Mouse (Mus musculus): Measurements from ENCODE around the gene Col6a6.
"Not testable (repeated sequence)": the region's sequence is repeated elsewhere in the genome, so short reads cannot be mapped to it uniquely, and the experiment has no call there.

Gene Col6a6

DNA sequence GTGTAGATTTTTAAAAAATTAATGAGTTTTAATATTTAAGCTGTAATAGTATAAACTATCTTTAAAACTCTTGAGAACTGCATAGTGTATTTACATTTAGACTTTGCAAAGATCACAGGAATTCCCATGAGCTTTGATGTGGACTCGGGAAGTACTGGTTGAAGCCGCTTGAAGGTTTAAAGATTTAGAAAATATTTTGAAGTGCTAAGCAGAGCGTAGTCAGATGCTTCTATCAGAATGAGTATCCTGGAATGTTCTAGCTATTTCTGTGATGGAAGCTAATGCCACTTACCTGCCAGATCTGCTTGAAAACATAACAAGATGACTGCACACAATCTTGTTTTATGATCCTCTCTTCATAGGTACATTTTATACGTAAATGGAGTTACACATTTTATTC lies 157.0 kb downstream of the Col6a6 start:
- DNase-seq (ENCODE audit: low spot score): no peak

- no peak for DNase-seq (ENCODE audit: low spot score)
These were observed 162.7 kb downstream of the Col6a6 start for GRCm38 (mm10) chr9:105665269-105665668.

DNA sequence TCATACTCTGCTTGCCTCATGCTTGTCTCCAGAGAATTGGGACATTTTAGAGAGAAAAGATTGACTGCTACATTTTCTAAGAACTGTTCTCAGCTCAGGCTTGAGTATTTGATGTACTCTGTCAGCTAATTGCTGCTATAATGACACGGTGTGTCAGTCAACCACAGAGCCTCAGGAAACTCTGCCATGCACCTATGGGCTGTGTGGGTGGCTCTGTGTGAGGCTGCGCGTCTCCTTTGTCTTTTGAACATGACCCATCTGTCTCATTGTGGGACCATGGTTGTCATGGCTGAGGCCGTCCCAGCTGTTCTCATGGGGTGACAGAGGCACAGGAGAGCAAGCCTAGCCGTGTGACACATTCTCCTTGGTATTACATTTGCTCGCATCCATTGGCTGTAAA lies 168.1 kb downstream of the Col6a6 start:
- no peak for DNase-seq (ENCODE audit: low spot score)

GRCm38 (mm10) chr9:105658216-105658615 lies 169.7 kb downstream of the Col6a6 start:
- DNase-seq (ENCODE audit: low spot score): no peak

GRCm38 (mm10) chr9:105656189-105656588 lies 171.8 kb downstream of the Col6a6 start:
- DNase-seq (ENCODE audit: low spot score): no peak

DNA sequence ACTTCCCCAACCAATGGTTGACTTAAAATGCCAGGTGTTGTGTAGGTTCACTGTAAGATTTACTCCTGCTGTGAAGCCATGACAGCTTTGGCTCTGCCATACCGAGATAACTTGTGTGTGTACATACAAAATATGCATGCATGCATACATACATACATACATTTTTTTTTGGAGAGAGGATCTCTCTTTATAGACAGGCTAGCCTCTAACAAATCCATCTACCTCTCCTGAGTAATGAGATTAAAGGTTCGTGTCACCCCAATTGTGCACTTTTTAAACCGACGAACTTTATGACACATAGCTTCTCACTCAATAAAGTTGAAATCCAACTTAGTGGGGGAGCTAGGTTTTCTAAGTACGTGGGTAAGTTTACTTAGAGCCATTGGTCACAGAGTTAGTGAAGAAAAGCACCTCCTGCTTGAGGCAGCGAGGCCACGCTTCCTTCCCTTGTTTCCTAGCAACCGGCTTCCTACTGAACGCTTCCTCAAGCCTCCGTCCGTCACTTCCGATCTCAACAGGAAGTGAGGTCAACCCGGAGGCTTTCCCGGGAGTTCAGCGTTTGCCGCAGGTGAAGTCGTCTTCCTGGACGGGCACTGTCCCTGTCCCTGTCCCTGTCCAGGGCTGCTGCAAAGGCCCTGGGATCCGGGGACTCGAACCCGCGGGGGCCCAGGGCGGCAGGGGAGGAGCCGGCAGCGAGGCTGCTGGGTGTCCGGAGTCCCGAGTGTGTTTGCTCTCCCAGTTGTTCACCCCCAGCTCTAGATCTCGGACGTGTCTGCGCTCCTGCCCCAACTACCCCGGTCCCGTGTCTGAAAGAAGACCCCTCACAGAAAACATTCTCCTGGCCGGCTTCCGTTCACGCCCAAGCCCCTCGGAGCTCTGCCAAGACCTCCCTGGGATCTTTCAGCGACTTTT lies 185.2 kb downstream of the Col6a6 start, which contains the start of gene Pik3r4:
Gene Pik3r4 (plus strand): TSS at position 519 of the 912 bp plus-strand sequence.
- DNase-seq (ENCODE audit: low spot score): peak; percentile 64

- not testable (repeated sequence) for DNase-seq (ENCODE audit: low spot score)
These were observed 186.6 kb downstream of the Col6a6 start for GRCm38 (mm10) chr9:105641377-105641776.

Data from ovary, postnatal 14 days (tissue).